Mouse (Mus musculus) adrenal gland, postnatal 4 days (tissue): ENCODE measurements around the gene Prtg. TPM values are rescaled to one million over a fixed set of nuclear protein-coding genes. Genes with fewer than 3 reads are reported as not detected.
A peak's percentile ranks its signal among the peaks of the same experiment; 100 is the strongest.

ENCODE experiments used
- DNase-seq, 2 experiments: peaks; one replicate each; pipeline ENCODE4 v3.0.0; 2021 to 2022; ENCODE audit warnings: low spot score in 2 of 2, mixed read lengths in 2 of 2
- total RNA-seq, 2 experiments: library from RNA; stranded (reverse); gene quantifications; 2 replicates each; pipeline ENCODE4 v1.2.3; 2021

The Prtg gene
- total RNA-seq, 2 experiments from 2014 or later: 1.5 to 2.0 TPM

GRCm38 (mm10) chr9:72860764-72861163 is 54.1 kb downstream of the Prtg start:
- DNase-seq: no peak

GRCm38 (mm10) chr9:72861235-72861634 is 54.6 kb downstream of the Prtg start:
- DNase-seq: no peak

- no peak for DNase-seq
These were observed 55.5 kb downstream of the Prtg start for GRCm38 (mm10) chr9:72862186-72862585.

GRCm38 (mm10) chr9:72862955-72863354 is 56.3 kb downstream of the Prtg start:
- DNase-seq: no peak

- DNase-seq: no peak
These were observed 57.1 kb downstream of the Prtg start for GRCm38 (mm10) chr9:72863773-72864172.

- DNase-seq: no peak
These were observed 60.8 kb downstream of the Prtg start for GRCm38 (mm10) chr9:72867434-72867833.

GRCm38 (mm10) chr9:72868774-72869173 is 62.1 kb downstream of the Prtg start:
- no peak for DNase-seq

GRCm38 (mm10) chr9:72871506-72872297 is 65.0 kb downstream of the Prtg start:
- no peak for DNase-seq

- DNase-seq: no peak
These were observed 65.8 kb downstream of the Prtg start for GRCm38 (mm10) chr9:72872298-72873130.

- no peak for DNase-seq
These were observed 69.2 kb downstream of the Prtg start for GRCm38 (mm10) chr9:72875878-72876277.

GRCm38 (mm10) chr9:72877905-72878304 is 71.2 kb downstream of the Prtg start:
- DNase-seq: no peak

GRCm38 (mm10) chr9:72878656-72879055 is 72.0 kb downstream of the Prtg start:
- no peak for DNase-seq

- DNase-seq: no peak
These were observed 72.9 kb downstream of the Prtg start for GRCm38 (mm10) chr9:72879601-72880000.

GRCm38 (mm10) chr9:72880225-72880960 is 73.7 kb downstream of the Prtg start:
- DNase-seq: no peak

- DNase-seq: peak in 1 of 2 experiments; percentile 20
These were observed 74.5 kb downstream of the Prtg start for GRCm38 (mm10) chr9:72881026-72881768.

GRCm38 (mm10) chr9:72883940-72884339 is 77.3 kb downstream of the Prtg start:
- no peak for DNase-seq

GRCm38 (mm10) chr9:72889777-72890176 is 83.1 kb downstream of the Prtg start:
- no peak for DNase-seq

- DNase-seq: no peak
These were observed 83.9 kb downstream of the Prtg start for GRCm38 (mm10) chr9:72890499-72891085.

- DNase-seq: no peak
These were observed 86.1 kb downstream of the Prtg start for GRCm38 (mm10) chr9:72892761-72893160.

GRCm38 (mm10) chr9:72894796-72895352 is 88.2 kb downstream of the Prtg start:
- no peak for DNase-seq
